30 mouse cellular contexts compared by ENCODE assay signal in the genomic region with DNA sequence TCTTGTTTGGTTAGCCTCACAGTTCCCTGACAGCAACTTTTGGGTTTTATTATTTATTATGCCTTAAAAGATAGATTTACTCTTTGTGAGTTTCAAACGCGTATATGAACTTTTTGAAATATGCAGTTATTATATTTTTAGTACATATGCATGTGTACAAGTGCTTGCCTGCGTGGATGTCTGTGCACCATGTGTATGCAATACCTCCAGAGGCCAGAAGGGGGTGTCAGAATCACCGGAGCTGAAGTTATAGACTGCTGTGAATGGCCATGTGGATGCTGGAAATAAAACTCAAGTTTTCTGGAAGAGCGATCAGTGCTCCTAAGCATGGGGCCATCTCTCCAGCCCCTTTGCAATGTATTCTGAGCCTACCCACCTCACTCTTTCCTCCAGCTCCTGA. TPM values are rescaled to one million over a fixed set of nuclear protein-coding genes. Genes with fewer than 3 reads are reported as not detected.
DNase-seq lines count a peak whose midpoint lies in the region; TF ChIP-seq lines count a peak whose summit lies in the region.
"Had no signal": no experiment of that assay in that cellular context is flagged by ENCODE, and none has a peak within 500 bp of the region (broad histone marks: within the 10 kb centered on the region; RNA-seq: fewer than 3 reads in every experiment).

No protein-coding gene starts in this region.

- intact Hi-C loops in gastrocnemius, adult 2 months (cut with DNase I) = no loop called here

- TF ChIP-seq CTCF in gastrocnemius, adult 2 months (IDR thresholded peaks at IDR 0.05) = peak; percentile 17; the same call in 1 of the 2 replicates
- peak; percentile 53 for TF ChIP-seq CTCF in layer of hippocampus, adult 2 months (conservative IDR thresholded peaks at IDR 0.05)
- peak; percentile 70 for TF ChIP-seq CTCF in E14TG2a.4 (conservative IDR thresholded peaks at IDR 0.05; ENCODE audit: low read length)
- peak; percentile 27; the same call in 1 of the 2 replicates for TF ChIP-seq CTCF in brain, embryonic 14.5 days (IDR thresholded peaks at IDR 0.05; ENCODE audit: borderline replicate concordance, extremely low read depth, insufficient read depth, insufficient read length)

- 0 out of 2 replicates have a peak, but pooled peaks cover 6% of the 10 kb centered on the region for H3K9me3 ChIP-seq in E14TG2a.4 (ENCODE audit: low read length)
- H3K9me3 ChIP-seq: limb, embryonic 10.5 days; limb, embryonic 15.5 days; liver, embryonic 13.5 days had no signal

- no peak for TF ChIP-seq POLR2A in brain, embryonic 14.5 days (IDR thresholded peaks at IDR 0.05; ENCODE audit: borderline replicate concordance, extremely low read depth, insufficient read depth, insufficient read length, poor library complexity, severe bottlenecking)

- H3K36me3 ChIP-seq in E14TG2a.4 (ENCODE audit: insufficient read depth, low read length) = no peaks in the 10 kb centered on the region
- H3K36me3 ChIP-seq: heart, embryonic 12.5 days; limb, embryonic 10.5 days; limb, embryonic 15.5 days; liver, embryonic 13.5 days; midbrain, embryonic 12.5 days had no signal

- H3K27ac ChIP-seq in gastrocnemius, adult 2 months = no peak overlapping the region
- no peak overlapping the region for H3K27ac ChIP-seq in layer of hippocampus, adult 2 months
- H3K27ac ChIP-seq: hindbrain, embryonic 14.5 days; limb, embryonic 10.5 days; limb, embryonic 15.5 days; liver, embryonic 13.5 days; midbrain, embryonic 12.5 days had no signal

- no peak overlapping the region for H3K4me3 ChIP-seq in gastrocnemius, adult 2 months
- H3K4me3 ChIP-seq in layer of hippocampus, adult 2 months = no peak overlapping the region
- H3K4me3 ChIP-seq in E14TG2a.4 (replicated peaks; ENCODE audit: low read length) = no peak overlapping the region
- H3K4me3 ChIP-seq: erythroblast, embryonic 14.5 days; heart, embryonic 12.5 days; limb, embryonic 10.5 days; limb, embryonic 15.5 days; liver, embryonic 13.5 days; megakaryocyte, embryonic 14.5 days; midbrain, embryonic 12.5 days had no signal

- no peak for DNase-seq in gastrocnemius, adult 2 months
- DNase-seq in gastrocnemius, postnatal 10 days = no peak
- DNase-seq in layer of hippocampus, adult 2 months (ENCODE audit: low spot score in 2 of 2) = no peak
- DNase-seq in layer of hippocampus, adult 8-10 months (ENCODE audit: low spot score in 2 of 2) = no peak
- no peak for DNase-seq in brain, embryonic 14.5 days (ENCODE audit: low read depth)
- no peak for DNase-seq in layer of hippocampus, postnatal 25 days (ENCODE audit: extremely low spot score in 1 of 2, low spot score in 1 of 2)
- no peak for DNase-seq in right cerebral cortex, adult 2 months (ENCODE audit: low spot score in 2 of 2)
- DNase-seq: adrenal gland, postnatal 14 days; cerebellum, adult 18-20 months; gastrocnemius, postnatal 25 days; heart, adult 11 months; heart, postnatal 4 days; kidney, adult 8-10 months; kidney, postnatal 10 days; liver, embryonic 13.5 days; lung, adult 18-20 months; lung, postnatal 4 days; retina, postnatal 1 day; right cerebral cortex, postnatal 25 days; spleen, adult 18-20 months had no signal

- peaks cover 18% of the 10 kb centered on the region; the same call in 1 of the 2 replicates for H3K27me3 ChIP-seq in E14TG2a.4 (ENCODE audit: insufficient read depth, low read length)
- H3K27me3 ChIP-seq: heart, embryonic 12.5 days; limb, embryonic 15.5 days; liver, embryonic 13.5 days had no signal

- no peaks in the 10 kb centered on the region for H3K4me1 ChIP-seq in E14TG2a.4 (replicated peaks; ENCODE audit: low read depth, low read length)
- H3K4me1 ChIP-seq: liver, embryonic 13.5 days had no signal

RNA-seq across cellular contexts. Expression of gene Gadl1, which starts 28.7 kb away (rescaled TPM):
- total RNA-seq in gastrocnemius, adult 2 months (2021) = 10 to 100 TPM in 1 of 2 experiments, 1 to 10 TPM in 1; 3.0 to 11.2 TPM
- 10 to 100 TPM; 33.7 to 41.2 TPM for total RNA-seq in gastrocnemius, postnatal 10 days (2021)
- under 1 TPM; 0.36 to 0.49 TPM for total RNA-seq in layer of hippocampus, adult 2 months (2021)
- 1 to 10 TPM in 2 of 4 experiments, under 1 TPM in 2; 0.45 to 2.3 (median 1.5) TPM for total RNA-seq in layer of hippocampus, adult 8-10 months (2022)
- polyA plus RNA-seq in brain, embryonic 14.5 days (2012; rRNA removed) = 0.04 and 0.05 TPM in 2 replicates
- total RNA-seq in layer of hippocampus, postnatal 25 days (2021) = under 1 TPM; 0.28 to 0.32 TPM
- total RNA-seq: ES-E14; monocyte, adult 5-6 weeks had no signal
- polyA plus RNA-seq: erythroblast, embryonic 14.5 days had no signal

Comparison
In these comparisons a context has a peak if more than half of its experiments do, and no peak if none do; other contexts are left out.
1. CTCF ChIP-seq: peak in every context shown above with its lines; median percentile 70 in E14TG2a.4; 53 in layer of hippocampus, adult 2 months; 27 in brain, embryonic 14.5 days; 17 in gastrocnemius, adult 2 months.